Mouse (Mus musculus) adrenal gland, adult (tissue): ENCODE measurements around the gene Itsn1.
A peak's percentile ranks its signal among the peaks of the same experiment; 100 is the strongest.

Experiments
- DNase-seq, 2 experiments: peaks; one replicate each; pipeline ENCODE4 v3.0.0; 2022 to 2023; ENCODE audit warnings: low spot score in 1 of 2; ENCODE audit not compliant: inconsistent age in 2 of 2

Itsn1 gene

GRCm38 (mm10) chr16:91866258-91866634, 137.2 kb downstream of the Itsn1 start:
- DNase-seq: no peak

DNA sequence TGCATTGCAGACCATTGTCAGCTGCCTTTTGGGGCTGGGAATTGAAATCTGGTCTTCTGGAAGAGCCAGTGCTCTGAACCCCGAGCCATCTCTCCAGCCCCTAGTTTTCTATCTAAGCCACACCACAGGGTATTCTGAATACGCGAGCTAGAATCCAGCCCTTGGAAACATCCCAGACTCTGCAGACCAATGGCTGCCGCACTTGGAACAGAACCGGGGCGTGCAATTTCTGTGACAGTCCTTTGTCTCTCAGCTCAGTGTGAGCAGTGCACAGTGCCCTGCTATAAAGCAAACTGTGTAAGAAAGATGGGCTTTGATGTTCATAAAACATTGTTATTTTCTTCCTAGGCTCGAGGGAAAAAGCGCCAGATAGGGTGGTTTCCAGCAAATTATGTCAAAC, 138.6 kb downstream of the Itsn1 start:
- no peak for DNase-seq

GRCm38 (mm10) chr16:91868943-91869911, 140.1 kb downstream of the Itsn1 start:
- peak; percentile 45 to 71 for DNase-seq

GRCm38 (mm10) chr16:91870158-91870582, 141.1 kb downstream of the Itsn1 start:
- peak in 1 of 2 experiments; percentile 69 for DNase-seq

DNA sequence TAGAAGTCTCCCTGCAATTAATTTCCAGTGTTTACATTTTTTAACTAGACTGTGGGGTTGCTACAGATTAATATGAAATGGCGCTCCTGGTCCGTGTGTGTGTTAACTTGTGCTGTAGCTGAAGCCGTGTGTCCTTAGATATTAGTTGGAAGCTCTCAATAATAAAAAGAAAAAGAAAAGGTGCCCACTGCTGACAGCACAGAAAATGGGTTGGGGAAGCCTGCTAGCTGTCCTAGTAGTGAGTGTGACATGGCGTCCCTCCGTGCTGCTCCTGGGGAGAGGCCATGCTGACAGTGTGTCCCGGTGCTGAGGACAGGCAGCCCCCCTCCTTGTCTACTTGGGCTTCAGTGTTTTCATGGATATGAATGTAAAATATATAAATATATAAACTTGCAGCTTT, 142.1 kb downstream of the Itsn1 start:
- no peak for DNase-seq

DNA sequence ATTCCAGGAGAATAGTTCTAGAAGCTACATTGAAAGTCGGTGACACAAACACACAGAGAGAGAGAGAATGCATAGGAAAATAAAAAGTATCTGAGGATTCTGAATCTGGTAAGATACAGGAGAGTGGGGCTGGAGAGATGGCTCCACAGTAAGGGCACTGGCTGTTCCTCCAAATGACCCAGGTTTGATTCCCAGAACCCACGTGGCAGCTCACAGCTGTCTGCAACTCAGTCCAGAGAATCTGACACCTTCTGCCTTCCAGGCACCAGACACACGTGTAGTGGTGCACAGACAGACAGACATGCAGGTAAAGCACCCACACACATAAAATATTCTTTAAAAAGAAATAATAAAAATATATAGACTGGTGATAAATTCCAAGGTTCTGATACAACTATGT, 144.6 kb downstream of the Itsn1 start:
- DNase-seq: no peak

DNA sequence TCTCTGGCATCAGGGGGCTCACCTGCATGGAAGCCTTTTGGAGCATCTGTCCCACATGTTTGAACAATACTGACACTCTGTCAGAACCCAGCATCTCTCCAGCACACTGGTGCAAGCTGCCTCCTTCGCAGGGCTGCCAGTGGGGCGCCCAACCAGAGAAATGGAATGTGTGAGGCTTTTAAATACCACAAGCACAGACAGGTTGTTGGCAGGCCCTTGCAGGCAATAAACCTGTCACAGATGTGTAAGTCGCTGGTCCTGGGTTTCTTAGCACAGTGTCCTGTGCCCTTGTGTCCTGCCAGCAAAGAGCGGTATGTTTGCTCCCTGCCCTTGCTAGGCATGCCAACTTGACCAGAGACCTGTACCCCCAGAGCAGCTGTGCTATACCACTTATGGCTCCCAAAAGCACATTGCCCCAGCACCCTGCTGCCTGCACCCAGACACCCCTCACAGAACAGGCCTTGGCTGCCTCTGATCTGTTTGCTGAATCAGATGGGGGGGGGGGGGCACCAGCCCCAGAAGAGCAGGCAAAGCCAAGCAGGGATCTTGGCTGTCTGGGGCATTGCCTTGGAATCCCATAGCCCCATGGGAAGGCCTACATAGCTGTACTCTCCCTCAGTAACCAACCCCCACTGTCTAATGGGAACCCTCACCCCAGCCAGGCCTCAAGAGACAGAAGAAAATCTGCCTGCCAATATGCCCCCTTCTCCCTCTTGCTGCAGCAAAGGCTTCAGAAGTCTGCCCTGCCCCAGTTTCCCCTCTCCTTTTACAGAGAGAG, 146.7 kb downstream of the Itsn1 start:
- DNase-seq: peak in 1 of 2 experiments; percentile 29

DNA sequence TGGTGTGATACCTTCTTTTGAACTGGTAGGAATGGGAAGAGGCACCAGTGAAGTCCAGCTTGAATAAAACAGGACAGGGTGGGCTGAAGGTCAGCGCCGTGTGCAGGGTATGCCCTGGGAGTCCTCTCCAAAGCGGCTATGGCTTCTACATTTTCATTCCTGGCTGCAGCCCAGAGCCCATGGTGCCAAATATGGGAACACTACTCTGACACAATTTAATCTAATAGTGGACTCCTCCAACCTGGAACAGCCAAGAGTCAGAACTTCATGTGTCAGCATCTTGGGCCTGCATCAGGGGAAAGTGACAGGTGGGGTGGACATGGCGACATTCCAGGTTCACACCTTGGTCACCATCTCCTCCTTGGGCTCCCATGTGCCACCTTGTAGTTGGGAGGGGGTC, 147.4 kb downstream of the Itsn1 start:
- no peak for DNase-seq

GRCm38 (mm10) chr16:91879101-91879500, 150.0 kb downstream of the Itsn1 start:
- no peak for DNase-seq

GRCm38 (mm10) chr16:91880869-91881767, 152.0 kb downstream of the Itsn1 start:
- no peak for DNase-seq

DNA sequence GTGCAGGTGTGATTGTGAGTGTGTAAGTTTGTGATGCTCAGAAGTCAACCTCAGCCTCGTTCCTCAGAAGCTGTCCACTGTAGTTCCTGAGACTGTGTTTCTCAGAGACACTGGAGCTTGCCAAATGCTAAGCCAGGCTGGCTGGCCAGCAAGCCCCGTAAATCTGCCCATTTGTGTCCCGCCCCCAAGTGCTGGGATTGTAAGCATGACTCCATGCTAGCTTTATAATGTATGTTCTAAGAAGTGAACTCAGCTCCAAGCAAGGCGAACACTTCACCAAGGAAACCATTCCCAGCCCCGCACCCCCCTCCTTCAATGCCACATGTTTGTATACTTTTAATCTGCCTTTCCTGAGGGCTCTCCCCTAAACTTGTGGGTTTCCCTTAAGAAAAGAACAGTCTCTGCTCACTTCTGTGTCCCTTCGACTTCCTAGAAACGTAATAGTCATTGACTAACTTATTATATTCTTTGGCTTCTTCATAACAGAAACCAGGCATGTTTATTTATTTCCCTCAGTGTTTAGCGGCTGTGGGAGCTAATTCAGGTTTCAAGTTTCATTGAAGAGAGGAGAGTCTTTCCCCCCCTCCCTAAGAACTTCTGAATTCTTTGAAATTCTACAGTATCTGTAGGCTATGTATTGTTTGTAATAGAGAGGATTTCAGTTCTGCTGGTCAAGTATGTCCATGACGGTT, 153.2 kb downstream of the Itsn1 start:
- DNase-seq: no peak

GRCm38 (mm10) chr16:91883636-91884035, 154.6 kb downstream of the Itsn1 start:
- no peak for DNase-seq

DNA sequence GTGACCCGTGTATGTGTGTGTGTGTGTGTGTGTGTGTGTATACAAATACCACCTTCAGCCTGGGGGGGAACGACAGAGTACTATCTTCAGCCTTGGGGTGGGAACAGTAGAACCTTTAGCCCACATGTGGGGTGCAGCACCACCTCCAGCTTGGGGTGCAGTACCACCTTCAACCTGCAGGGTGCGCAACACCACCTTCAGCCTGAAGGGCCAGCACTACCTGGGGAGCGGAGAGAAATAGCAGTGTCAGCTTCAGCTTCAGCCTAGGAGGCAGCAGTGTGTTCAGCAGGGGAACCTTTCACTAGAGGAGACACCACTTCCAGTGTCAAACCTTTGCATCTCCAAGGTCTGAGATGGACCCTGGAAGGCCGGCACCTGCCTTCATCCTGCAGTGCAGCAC, 155.1 kb downstream of the Itsn1 start:
- DNase-seq: peak in 1 of 2 experiments; percentile 59

DNA sequence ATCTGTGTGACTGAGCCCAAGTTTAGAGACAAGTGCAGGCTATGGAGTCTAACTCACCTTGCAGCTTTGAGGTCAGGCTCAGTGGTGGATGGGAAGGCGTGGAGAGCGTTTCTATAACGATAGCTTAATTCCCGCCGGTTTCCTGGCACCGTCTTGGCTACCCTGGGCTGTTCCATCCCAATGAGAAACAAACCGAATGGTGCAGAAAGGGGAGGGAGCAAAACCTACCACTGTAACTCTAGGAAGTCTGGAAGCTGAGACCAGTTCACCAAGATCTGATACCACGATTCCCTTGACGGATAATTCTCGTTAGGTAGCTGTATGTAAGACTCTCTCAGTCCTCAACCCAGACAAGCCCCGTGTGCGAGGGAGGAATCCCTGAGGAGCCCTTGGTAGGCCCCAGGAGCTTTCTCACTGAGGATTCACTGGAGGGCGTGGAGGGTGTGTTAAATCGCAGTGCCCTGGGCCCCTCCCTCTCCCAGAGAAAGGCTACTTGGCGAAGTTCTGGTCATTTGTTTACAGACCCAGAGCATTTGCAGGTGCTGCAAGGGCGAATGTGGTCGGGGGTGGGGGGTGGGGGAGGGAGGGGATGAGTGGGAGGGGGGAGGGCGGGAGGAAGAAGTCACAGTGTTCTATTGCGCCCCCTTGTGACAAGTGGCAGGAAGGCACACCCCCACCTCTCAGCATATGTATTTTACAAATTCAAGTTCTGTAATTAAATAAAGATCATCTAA, 156.5 kb downstream of the Itsn1 start:
- DNase-seq: peak in 1 of 2 experiments; percentile 50

GRCm38 (mm10) chr16:91888368-91888767, 159.3 kb downstream of the Itsn1 start:
- no peak for DNase-seq

GRCm38 (mm10) chr16:91889831-91890230, 160.8 kb downstream of the Itsn1 start:
- no peak for DNase-seq

- DNase-seq: no peak
Measured at GRCm38 (mm10) chr16:91891218-91891617, 162.1 kb downstream of the Itsn1 start.

DNA sequence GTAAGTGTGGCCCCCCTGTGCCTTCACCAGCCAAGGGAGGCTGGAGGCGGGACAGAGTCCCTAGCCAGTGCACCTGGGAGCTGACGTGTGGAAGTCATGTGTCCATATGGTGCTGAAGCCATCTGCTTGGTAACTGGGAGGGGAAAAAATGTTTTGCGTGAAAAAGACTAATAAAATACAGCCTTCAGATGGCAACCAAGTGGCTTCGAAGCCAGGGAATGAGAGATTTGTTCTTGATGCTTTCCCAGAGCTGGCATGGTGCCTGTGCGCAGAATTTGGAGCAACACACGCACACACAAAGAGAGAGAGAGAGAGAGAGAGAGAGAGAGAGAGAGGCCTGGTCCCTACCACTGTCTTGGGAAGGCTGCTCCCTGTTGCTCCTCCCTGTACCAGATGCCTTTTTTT, 167.3 kb downstream of the Itsn1 start:
- no peak for DNase-seq
